Mouse (Mus musculus) C2C12 (cell line): ENCODE measurements around the gene Ntrk2.

ENCODE experiments used
- CTCF ChIP-seq: IDR thresholded peaks from one replicate; pipeline ENCODE4 v1.5.1; 2011; ENCODE audit not compliant: control insufficient read depth, insufficient read depth, insufficient read length
- MAX ChIP-seq: IDR thresholded peaks from one replicate; pipeline ENCODE4 v1.6.1; 2011; ENCODE audit warnings: mild to moderate bottlenecking, control low read depth
- MYOG ChIP-seq: IDR thresholded peaks from one replicate; pipeline ENCODE4 v1.6.1; 2011; ENCODE audit not compliant: control insufficient read depth, insufficient read length; ENCODE audit errors: extremely low read depth
- USF1 ChIP-seq: IDR thresholded peaks from one replicate; pipeline ENCODE4 v1.6.1; 2011; ENCODE audit warnings: low read depth, mild to moderate bottlenecking, control low read depth, moderate library complexity

GRCm38 (mm10) chr13:59100086-59100485, 293.7 kb downstream of the Ntrk2 start:
- TF ChIP-seq CTCF (no peak), MAX (no peak), USF1 (no peak), MYOG (no peak)
